Mouse (Mus musculus): ENCODE data around the gene Ubqln4. TPM values are rescaled to one million over a fixed set of nuclear protein-coding genes. Genes with fewer than 3 reads are reported as not detected.

Ubqln4 gene
- polyA plus RNA-seq, 2 experiments, result 17.9 to 22.7 TPM

GRCm38 (mm10) chr3:88512896-88513545 lies 40.5 kb upstream of the Ubqln4 start:
- no peak for ATAC-seq (ENCODE audit: insufficient read depth)
- 28% methylated on average over 12 of the region's 15 CpGs for WGBS (ENCODE audit: insufficient replicate concordance)
- Histone ChIP-seq H3K4me3 (ENCODE audit: insufficient read depth in 1 of 2, low read depth in 2 of 2, low read length in 2 of 2) (no peak overlapping the region), H3K27me3 (ENCODE audit: control insufficient read depth, insufficient read depth, low read length) (no peaks in the 10 kb centered on the region), H3K4me1 (replicated peaks; ENCODE audit: control insufficient read depth in 2 of 2, insufficient read depth in 2 of 2, low read length in 1 of 2) (peaks cover 9 to 35% of the 10 kb centered on the region in 2 experiments), H3K27ac (no peak overlapping the region), H3K36me3 (replicated peaks; ENCODE audit: control insufficient read depth, insufficient read depth, low read depth) (no peaks in the 10 kb centered on the region), H3K4me2 (ENCODE audit: low read depth) (no peak overlapping the region), H3K9me3 (ENCODE audit: control insufficient read depth, low read length) (no peaks in the 10 kb centered on the region), H3K9ac (replicated peaks) (no peak overlapping the region)
- TF ChIP-seq CTCF (IDR thresholded peaks at IDR 0.05; ENCODE audit: low read depth) (no peak), EP300 (IDR thresholded peaks at IDR 0.05; ENCODE audit: low read depth) (no peak)
- DNase-seq (ENCODE audit: low read depth in 3 of 3, low spot score in 3 of 3), result no peak

- peaks cover 9 to 35% of the 10 kb centered on the region in 2 experiments for H3K4me1 ChIP-seq (replicated peaks; ENCODE audit: control insufficient read depth in 2 of 2, insufficient read depth in 2 of 2, low read length in 1 of 2)
- H3K9me3 ChIP-seq (ENCODE audit: control insufficient read depth, low read length), result no peaks in the 10 kb centered on the region
- no peak for TF ChIP-seq EP300 (IDR thresholded peaks at IDR 0.05; ENCODE audit: low read depth)
- no peak for TF ChIP-seq CTCF (IDR thresholded peaks at IDR 0.05; ENCODE audit: low read depth)
- H3K36me3 ChIP-seq (replicated peaks; ENCODE audit: control insufficient read depth, insufficient read depth, low read depth), result no peaks in the 10 kb centered on the region
- H3K9ac ChIP-seq (replicated peaks), result no peak overlapping the region
- ATAC-seq (ENCODE audit: insufficient read depth) (no peak), DNase-seq (ENCODE audit: low read depth in 3 of 3, low spot score in 3 of 3) (no peak)
- H3K4me3 ChIP-seq (ENCODE audit: insufficient read depth in 1 of 2, low read depth in 2 of 2, low read length in 2 of 2), result no peak overlapping the region
- H3K4me2 ChIP-seq (ENCODE audit: low read depth), result no peak overlapping the region
- 41% methylated on average over 7 of the region's 7 CpGs for WGBS (ENCODE audit: insufficient replicate concordance)
- no peaks in the 10 kb centered on the region for H3K27me3 ChIP-seq (ENCODE audit: control insufficient read depth, insufficient read depth, low read length)
- no peak overlapping the region for H3K27ac ChIP-seq
Observed at GRCm38 (mm10) chr3:88513546-88514115, 39.9 kb upstream of the Ubqln4 start.

DNA sequence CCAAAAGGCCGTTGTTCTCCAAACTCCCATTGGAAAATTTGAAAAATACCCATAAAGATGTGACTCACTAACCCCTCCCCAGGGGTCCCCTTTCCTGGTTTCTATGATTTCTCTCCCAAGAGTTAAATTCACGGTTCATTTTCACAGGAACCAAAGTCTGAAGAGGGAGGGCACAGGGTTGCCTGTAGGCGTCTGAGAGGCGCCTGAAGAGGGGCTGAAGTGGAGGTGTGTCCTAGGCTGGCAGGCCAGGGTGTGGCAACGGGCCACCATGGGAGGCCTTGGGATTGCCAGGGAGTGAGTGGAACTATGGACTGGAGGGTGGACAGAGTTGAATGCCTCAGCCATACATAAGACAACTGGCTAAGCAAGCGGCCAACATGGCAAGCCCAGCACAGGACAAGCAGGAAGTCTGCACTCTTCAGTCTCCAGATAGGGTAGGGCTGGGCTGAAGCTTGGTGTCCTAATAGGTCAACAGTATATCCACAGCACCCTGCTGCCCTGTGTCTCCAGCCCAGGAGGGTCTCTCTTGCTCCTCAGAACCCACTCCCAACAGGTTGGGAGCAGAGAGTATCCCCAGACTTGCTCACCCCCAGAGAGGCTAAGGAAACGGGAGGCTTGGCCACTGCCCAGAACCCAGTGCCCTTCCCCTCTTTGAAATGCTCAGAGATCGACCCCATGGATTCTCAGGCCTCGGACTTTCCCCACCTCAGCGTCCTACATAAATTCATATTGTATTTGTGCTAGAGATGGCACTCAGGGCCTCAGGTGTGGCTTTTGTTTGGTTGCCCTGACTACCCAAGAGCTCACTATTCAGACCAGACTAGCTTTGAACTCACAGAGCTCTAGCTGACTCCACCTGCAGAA lies 39.1 kb upstream of the Ubqln4 start:
- Histone ChIP-seq H3K27me3 (ENCODE audit: control insufficient read depth, insufficient read depth, low read length) (no peaks in the 10 kb centered on the region), H3K9me3 (ENCODE audit: control insufficient read depth, low read length) (no peaks in the 10 kb centered on the region), H3K4me2 (ENCODE audit: low read depth) (no peak overlapping the region), H3K4me1 (replicated peaks; ENCODE audit: control insufficient read depth in 2 of 2, insufficient read depth in 2 of 2, low read length in 1 of 2) (peaks cover 6 to 31% of the 10 kb centered on the region in 2 experiments), H3K36me3 (replicated peaks; ENCODE audit: control insufficient read depth, insufficient read depth, low read depth) (no peaks in the 10 kb centered on the region), H3K27ac (no peak overlapping the region), H3K9ac (replicated peaks) (no peak overlapping the region), H3K4me3 (ENCODE audit: insufficient read depth in 1 of 2, low read depth in 2 of 2, low read length in 2 of 2) (no peak overlapping the region)
- TF ChIP-seq EP300 (IDR thresholded peaks at IDR 0.05; ENCODE audit: low read depth) (no peak), CTCF (IDR thresholded peaks at IDR 0.05; ENCODE audit: low read depth) (no peak)
- ATAC-seq (ENCODE audit: insufficient read depth) (no peak), DNase-seq (ENCODE audit: low read depth in 3 of 3, low spot score in 3 of 3) (no peak)
- 52% methylated on average over 10 of the region's 10 CpGs for WGBS (ENCODE audit: insufficient replicate concordance)

DNA sequence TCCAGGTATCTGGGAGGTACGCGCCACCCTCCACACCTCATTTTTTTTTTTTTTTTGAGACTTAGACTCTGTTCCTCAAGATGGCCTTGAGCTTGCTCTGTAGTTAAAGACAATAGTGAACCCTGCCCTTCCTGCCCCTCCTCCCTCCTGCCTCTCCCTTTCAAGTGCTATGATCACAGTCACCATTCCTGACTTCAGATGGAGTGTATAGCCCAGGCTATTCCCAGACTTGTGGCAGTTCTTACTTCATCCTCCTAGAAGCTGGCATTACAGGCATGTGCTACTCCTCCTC lies 38.5 kb upstream of the Ubqln4 start:
- no peak for ATAC-seq (ENCODE audit: insufficient read depth)

GRCm38 (mm10) chr3:88516407-88516806 lies 37.2 kb upstream of the Ubqln4 start:
- Histone ChIP-seq H3K27me3 (ENCODE audit: control insufficient read depth, insufficient read depth, low read length) (no peaks in the 10 kb centered on the region), H3K9ac (replicated peaks) (no peak overlapping the region), H3K9me3 (ENCODE audit: control insufficient read depth, low read length) (no peaks in the 10 kb centered on the region), H3K4me2 (ENCODE audit: low read depth) (no peak overlapping the region), H3K4me1 (replicated peaks; ENCODE audit: control insufficient read depth in 2 of 2, insufficient read depth in 2 of 2, low read length in 1 of 2) (peaks cover 3 to 20% of the 10 kb centered on the region in 2 experiments; a peak in 3 of 4 replicates), H3K27ac (no peak overlapping the region), H3K4me3 (ENCODE audit: insufficient read depth in 1 of 2, low read depth in 2 of 2, low read length in 2 of 2) (no peak overlapping the region), H3K36me3 (replicated peaks; ENCODE audit: control insufficient read depth, insufficient read depth, low read depth) (no peaks in the 10 kb centered on the region)
- TF ChIP-seq EP300 (IDR thresholded peaks at IDR 0.05; ENCODE audit: low read depth) (no peak), CTCF (IDR thresholded peaks at IDR 0.05; ENCODE audit: low read depth) (no peak)
- DNase-seq (ENCODE audit: low read depth in 3 of 3, low spot score in 3 of 3), result no peak
- 70% methylated on average over 2 of the region's 2 CpGs for WGBS (ENCODE audit: insufficient replicate concordance)
- ATAC-seq (ENCODE audit: insufficient read depth), result no peak

More for the DNA sequence above, 38.5 kb upstream of the Ubqln4 start:
- H3K4me3 ChIP-seq (ENCODE audit: insufficient read depth in 1 of 2, low read depth in 2 of 2, low read length in 2 of 2), result no peak overlapping the region
- WGBS (ENCODE audit: insufficient replicate concordance), result 75% methylated on average over 2 of the region's 2 CpGs
- H3K36me3 ChIP-seq (replicated peaks; ENCODE audit: control insufficient read depth, insufficient read depth, low read depth), result no peaks in the 10 kb centered on the region
- no peak overlapping the region for H3K27ac ChIP-seq
- H3K9me3 ChIP-seq (ENCODE audit: control insufficient read depth, low read length), result no peaks in the 10 kb centered on the region
- no peak for DNase-seq (ENCODE audit: low read depth in 3 of 3, low spot score in 3 of 3)
- no peak overlapping the region for H3K4me2 ChIP-seq (ENCODE audit: low read depth)
- peaks cover 5 to 28% of the 10 kb centered on the region in 2 experiments; a peak in 3 of 4 replicates for H3K4me1 ChIP-seq (replicated peaks; ENCODE audit: control insufficient read depth in 2 of 2, insufficient read depth in 2 of 2, low read length in 1 of 2)
- TF ChIP-seq EP300 (IDR thresholded peaks at IDR 0.05; ENCODE audit: low read depth) (no peak), CTCF (IDR thresholded peaks at IDR 0.05; ENCODE audit: low read depth) (no peak)
- no peaks in the 10 kb centered on the region for H3K27me3 ChIP-seq (ENCODE audit: control insufficient read depth, insufficient read depth, low read length)
- H3K9ac ChIP-seq (replicated peaks), result no peak overlapping the region

Measured in liver, embryonic 14.5 days (tissue).